Mouse (Mus musculus): ENCODE measurements around the gene Cox17.

Cox17 gene

GRCm38 (mm10) chr16:38399076-38399475 lies 52.3 kb downstream of the Cox17 start:
- DNase-seq, result peak; percentile 16

GRCm38 (mm10) chr16:38399531-38400231 lies 52.9 kb downstream of the Cox17 start:
- peak; percentile 73 for DNase-seq

- no peak for DNase-seq
Measured at GRCm38 (mm10) chr16:38400311-38400960, 53.6 kb downstream of the Cox17 start.

GRCm38 (mm10) chr16:38401468-38401867 lies 54.7 kb downstream of the Cox17 start:
- no peak for DNase-seq
